Mouse (Mus musculus) testis, adult 2 months (tissue): ENCODE measurements around the gene Nars2. TPM values are rescaled to one million over a fixed set of nuclear protein-coding genes. Genes with fewer than 3 reads are reported as not detected.

ENCODE experiments used
- H3K27ac ChIP-seq: fragments of 200-500 bp; 2 replicates; pipeline ENCODE4 v1.5.1; 2012; ENCODE audit warnings: low read depth, low read length; ENCODE audit not compliant: control insufficient read depth, insufficient read depth
- H3K27me3 ChIP-seq: fragments of 200-500 bp; 2 replicates; pipeline ENCODE4 v1.6.1; 2012; ENCODE audit warnings: mild to moderate bottlenecking, low read length, moderate library complexity; ENCODE audit not compliant: control insufficient read depth, insufficient read depth
- H3K36me3 ChIP-seq: fragments of 200-500 bp; 2 replicates; pipeline ENCODE4 v1.6.1; 2012; ENCODE audit warnings: mild to moderate bottlenecking, low read length; ENCODE audit not compliant: control insufficient read depth, insufficient read depth
- H3K4me1 ChIP-seq: fragments of 200-500 bp; 2 replicates; pipeline ENCODE4 v1.6.1; 2012; ENCODE audit warnings: low read length; ENCODE audit not compliant: control insufficient read depth, insufficient read depth
- H3K4me3 ChIP-seq: fragments of 200-500 bp; 2 replicates; pipeline ENCODE4 v1.5.1; 2012; ENCODE audit warnings: low read depth, mild to moderate bottlenecking, low read length, moderate library complexity, mixed read lengths; ENCODE audit not compliant: control insufficient read depth
- CTCF ChIP-seq: fragments of 200-500 bp; IDR thresholded peaks from 2 replicates; pipeline ENCODE4 v1.5.1; 2012; ENCODE audit warnings: low read depth, mild to moderate bottlenecking, inconsistent platforms, low read length, moderate library complexity; ENCODE audit not compliant: control insufficient read depth, insufficient read depth, insufficient replicate concordance
- POLR2A ChIP-seq: fragments of 200-500 bp; IDR thresholded peaks from 2 replicates; pipeline ENCODE4 v1.6.1; 2012; ENCODE audit warnings: low read depth, mild to moderate bottlenecking, inconsistent platforms, low read length, moderate library complexity; ENCODE audit not compliant: control insufficient read depth
- polyA plus RNA-seq: library from polyadenylated mRNA; depleted of rRNA; stranded (reverse); fragments of >200 nt; gene quantifications from 2 replicates; pipeline ENCODE4 v1.2.3, GENCODE M21; 2012

Nars2 gene
- polyA plus RNA-seq, 1 experiment = 4.5 TPM

- TF ChIP-seq CTCF = no peak
- no peak for TF ChIP-seq POLR2A
- Histone ChIP-seq H3K27ac (no peak overlapping the region), H3K4me3 (no peak overlapping the region), H3K36me3 (no peaks in the 10 kb centered on the region), H3K27me3 (no peaks in the 10 kb centered on the region), H3K4me1 (peaks cover 13% of the 10 kb centered on the region)
Observed at GRCm38 (mm10) chr7:97078685-97079084, 127.4 kb downstream of the Nars2 start.

GRCm38 (mm10) chr7:97079145-97079544 is 127.8 kb downstream of the Nars2 start:
- Histone ChIP-seq H3K36me3 (no peaks in the 10 kb centered on the region), H3K27ac (peak overlapping the region; percentile 65; the same call in 1 of the 2 replicates), H3K4me3 (no peak overlapping the region), H3K27me3 (no peaks in the 10 kb centered on the region), H3K4me1 (peaks cover 13% of the 10 kb centered on the region)
- TF ChIP-seq POLR2A (no peak), CTCF (no peak)

- H3K4me1 ChIP-seq = peaks cover 15% of the 10 kb centered on the region
- no peaks in the 10 kb centered on the region for H3K36me3 ChIP-seq
- H3K27me3 ChIP-seq = no peaks in the 10 kb centered on the region
- TF ChIP-seq POLR2A (no peak), CTCF (no peak)
- H3K27ac ChIP-seq = peak overlapping the region; percentile 65
- H3K4me3 ChIP-seq = peak overlapping the region; percentile 30; the same call in 1 of the 2 replicates
Observed at GRCm38 (mm10) chr7:97079651-97080365, 128.5 kb downstream of the Nars2 start.

GRCm38 (mm10) chr7:97080621-97081241 is 129.4 kb downstream of the Nars2 start:
- Histone ChIP-seq H3K4me3 (peak overlapping the region; percentile 89), H3K27ac (peak overlapping the region; percentile 89), H3K36me3 (no peaks in the 10 kb centered on the region), H3K27me3 (no peaks in the 10 kb centered on the region), H3K4me1 (peaks cover 15% of the 10 kb centered on the region)
- TF ChIP-seq CTCF (no peak), POLR2A (no peak)

GRCm38 (mm10) chr7:97081242-97081958 is 130.1 kb downstream of the Nars2 start, which contains the start of gene Gab2:
TSS of gene Gab2 (plus strand) at chr7:97081586.
- no peak for TF ChIP-seq CTCF
- TF ChIP-seq POLR2A = peak; percentile 92
- peak within 1 kb of the TSS; percentile 89 for H3K4me3 ChIP-seq
- no peaks in the 10 kb centered on the region for H3K36me3 ChIP-seq
- peak within 1 kb of the TSS; percentile 98 for H3K27ac ChIP-seq
- H3K4me1 ChIP-seq = peaks cover 15% of the 10 kb centered on the region
- no peaks in the 10 kb centered on the region for H3K27me3 ChIP-seq

- Histone ChIP-seq H3K4me3 (peak overlapping the region; percentile 89), H3K4me1 (peaks cover 15% of the 10 kb centered on the region), H3K27ac (peak overlapping the region; percentile 98), H3K27me3 (no peaks in the 10 kb centered on the region), H3K36me3 (no peaks in the 10 kb centered on the region)
- TF ChIP-seq CTCF (no peak), POLR2A (no peak)
Observed at GRCm38 (mm10) chr7:97081959-97082218, 130.6 kb downstream of the Nars2 start.

GRCm38 (mm10) chr7:97082219-97083101 is 131.2 kb downstream of the Nars2 start:
- peaks cover 15% of the 10 kb centered on the region for H3K4me1 ChIP-seq
- H3K4me3 ChIP-seq = peak overlapping the region; percentile 89
- no peaks in the 10 kb centered on the region for H3K36me3 ChIP-seq
- H3K27me3 ChIP-seq = no peaks in the 10 kb centered on the region
- no peak for TF ChIP-seq CTCF
- peak; percentile 61; the same call in 1 of the 2 replicates for TF ChIP-seq POLR2A
- peak overlapping the region; percentile 98 for H3K27ac ChIP-seq
